Mouse (Mus musculus) mouse embryonic stem cell (cell line): ENCODE measurements around the gene Myof.

Source experiments
- in situ Hi-C, 2 experiments: fragments of 300-500 bp; cut with MboI; formaldehyde crosslinking; loops; 1 replicate in 1 of 2; 3 replicates in 1 of 2; pipeline ENCODE4 v1.14.3; 2019 to 2020; ENCODE audit warnings: low sequenced_read_pairs in 2 of 2, low pct_unique_long_range_greater_than_20kb in 1 of 2, mixed read lengths in 1 of 2; ENCODE audit not compliant: unreplicated experiment in 1 of 2

Myof gene

DNA sequence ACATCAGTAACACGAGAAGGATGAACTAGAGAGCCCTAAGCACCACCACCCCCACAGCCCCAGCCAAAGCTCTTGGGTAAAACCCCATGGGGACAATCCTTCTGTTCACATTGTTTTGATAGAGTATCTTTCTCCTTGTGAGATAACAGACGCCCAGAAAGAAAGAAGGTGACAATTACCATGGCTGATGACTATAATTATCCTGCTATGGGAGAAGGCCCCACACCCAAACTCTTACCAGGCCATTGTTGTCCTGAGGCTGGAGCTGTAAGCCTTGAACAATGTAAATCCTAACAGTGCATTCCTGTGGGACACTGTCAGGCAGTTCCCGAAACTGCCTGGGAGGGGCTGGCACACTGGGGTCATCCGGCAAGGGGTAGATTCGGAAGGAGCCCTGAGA, 122.3 kb downstream of the Myof start:
- in situ Hi-C loops: no loop called here

DNA sequence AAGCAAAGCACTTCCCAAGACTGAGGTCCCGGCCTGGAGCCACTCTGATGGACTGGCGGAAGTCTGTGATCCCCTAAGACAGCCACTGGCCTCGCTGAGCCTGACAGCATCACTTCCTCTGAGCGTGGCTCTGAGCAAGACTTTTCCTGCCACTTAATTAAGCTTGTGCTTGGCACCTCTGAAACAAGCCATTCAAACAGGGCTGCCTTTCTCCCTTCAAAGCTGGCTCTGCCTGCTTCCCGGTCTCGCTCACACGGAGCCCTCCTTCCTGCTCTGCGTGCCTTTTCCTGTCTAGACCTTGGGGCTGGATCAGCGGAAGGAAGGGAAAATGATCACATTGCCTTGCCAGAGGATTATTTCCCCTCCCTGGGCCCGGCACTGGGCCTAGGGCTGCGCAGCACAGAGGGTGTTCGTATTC, 124.9 kb downstream of the Myof start:
- in situ Hi-C loops: no loop called here

DNA sequence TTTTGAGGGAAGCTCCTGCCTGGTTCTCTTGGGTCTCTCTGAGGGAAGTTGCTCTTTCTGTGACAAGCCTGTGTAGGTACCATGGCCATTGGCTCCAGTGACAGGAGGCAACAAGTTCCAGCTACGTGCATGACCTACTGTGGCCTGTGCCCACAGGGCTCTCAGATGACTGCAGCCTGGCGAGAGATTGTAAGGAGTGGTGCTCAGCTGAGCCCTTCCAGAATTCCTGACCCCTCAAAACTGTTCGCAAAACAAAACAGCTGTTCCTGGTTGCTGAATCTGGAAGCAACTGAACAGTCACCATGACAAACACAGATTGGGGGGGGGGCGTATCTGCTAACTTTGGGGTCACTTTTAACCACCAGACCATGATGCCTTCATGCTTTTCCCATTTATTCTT, 129.1 kb downstream of the Myof start:
- in situ Hi-C loops: no loop called here

DNA sequence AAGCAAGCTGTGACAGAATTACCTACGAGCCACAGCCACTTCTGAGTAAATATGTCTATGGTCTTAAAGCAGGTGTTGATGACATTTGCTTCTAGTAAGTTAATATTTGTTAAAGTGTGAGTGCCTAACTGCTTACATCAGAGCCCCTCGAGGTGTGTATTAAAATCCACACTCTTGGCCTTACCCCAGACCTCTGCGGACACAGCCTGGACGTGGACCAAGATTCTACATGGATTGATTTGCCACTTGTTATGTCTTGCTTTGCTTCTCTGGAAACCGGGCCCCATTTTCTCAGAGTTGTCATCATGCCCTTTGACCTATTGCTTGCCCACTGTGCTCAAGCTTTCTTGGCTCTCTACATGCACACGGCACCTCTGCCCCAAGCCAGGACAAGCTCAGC, 130.9 kb downstream of the Myof start:
- in situ Hi-C loops: no loop called here

DNA sequence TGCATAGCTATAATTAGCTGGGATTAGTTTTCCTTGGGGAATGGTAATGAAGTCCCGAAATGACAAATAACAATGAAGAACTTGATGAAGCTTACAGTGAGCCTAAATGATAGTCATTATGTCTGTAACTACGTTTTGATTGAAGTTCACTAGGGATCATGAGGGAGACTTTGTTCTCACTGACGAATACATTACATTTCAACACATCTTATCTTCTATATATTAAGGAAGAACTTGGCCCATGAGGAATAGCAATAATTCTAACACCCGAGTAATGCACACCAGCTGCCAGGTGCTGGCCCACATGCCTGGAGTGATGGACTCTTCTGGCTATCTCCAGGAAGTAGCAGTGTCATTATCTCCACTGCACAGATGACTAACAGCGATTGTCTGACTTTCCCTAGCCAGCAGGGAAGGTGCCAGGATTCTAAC, 133.5 kb downstream of the Myof start:
- in situ Hi-C loops: no loop called here

DNA sequence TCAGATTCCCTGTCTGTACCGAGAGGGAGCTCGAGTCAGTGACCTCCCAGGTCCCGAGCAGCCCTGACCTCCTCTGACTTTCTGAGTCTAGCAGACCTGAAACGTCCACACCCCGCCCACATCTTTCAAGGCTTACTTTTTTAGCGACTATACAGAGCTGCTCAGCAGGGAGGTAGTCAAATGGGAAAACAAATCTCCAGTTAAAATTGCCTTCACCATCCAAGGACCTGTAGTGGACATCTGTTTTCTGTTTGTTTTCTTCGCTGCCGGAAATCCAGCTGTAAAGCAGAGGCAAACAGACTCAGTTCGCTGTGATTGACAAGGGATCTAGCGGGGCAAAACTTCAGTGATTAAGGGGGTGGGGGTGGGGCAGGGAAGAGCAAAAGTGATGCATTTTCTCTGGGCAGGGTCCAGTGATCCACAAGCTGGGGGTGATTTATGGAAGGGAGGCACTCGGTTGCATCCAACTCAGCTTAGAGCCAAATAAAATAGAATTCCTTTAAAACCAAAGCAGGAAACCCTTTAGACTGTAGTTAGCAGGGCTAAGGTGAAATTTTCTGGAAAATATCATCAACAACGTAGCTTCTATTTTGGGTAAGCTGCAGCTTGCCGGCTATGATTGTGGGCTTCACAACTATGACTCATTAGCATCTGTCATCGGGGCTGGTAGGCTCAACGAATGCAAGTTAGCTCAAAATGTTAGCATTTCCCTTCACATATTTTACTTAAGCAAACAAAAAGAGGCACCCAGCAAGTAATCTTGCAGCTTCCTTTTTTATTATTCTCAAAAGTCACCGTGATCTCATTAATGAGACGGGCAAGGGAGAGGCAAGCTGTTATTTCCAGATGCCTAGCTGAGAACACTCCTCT, 135.7 kb downstream of the Myof start:
- in situ Hi-C loops: no loop called here

DNA sequence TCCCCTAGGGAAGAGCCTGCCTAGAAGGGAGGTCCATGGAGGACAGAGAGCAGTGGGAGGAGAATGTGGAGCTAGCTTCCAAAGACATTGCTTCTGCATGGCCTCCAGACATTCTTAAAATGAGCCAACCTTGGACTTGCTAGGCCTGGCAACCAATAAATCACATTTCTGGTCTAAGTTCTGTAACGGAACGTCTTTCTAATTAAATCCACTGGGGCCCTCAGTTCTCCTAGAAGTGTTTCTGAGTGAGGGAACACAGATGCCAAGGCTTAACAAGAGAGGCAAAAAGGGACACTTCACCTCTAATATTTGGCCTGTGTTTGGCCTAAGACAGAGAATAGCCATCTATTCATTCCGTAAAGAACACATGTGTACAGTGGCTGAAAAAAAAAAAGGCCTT, 136.5 kb downstream of the Myof start:
- in situ Hi-C loops: no loop called here

DNA sequence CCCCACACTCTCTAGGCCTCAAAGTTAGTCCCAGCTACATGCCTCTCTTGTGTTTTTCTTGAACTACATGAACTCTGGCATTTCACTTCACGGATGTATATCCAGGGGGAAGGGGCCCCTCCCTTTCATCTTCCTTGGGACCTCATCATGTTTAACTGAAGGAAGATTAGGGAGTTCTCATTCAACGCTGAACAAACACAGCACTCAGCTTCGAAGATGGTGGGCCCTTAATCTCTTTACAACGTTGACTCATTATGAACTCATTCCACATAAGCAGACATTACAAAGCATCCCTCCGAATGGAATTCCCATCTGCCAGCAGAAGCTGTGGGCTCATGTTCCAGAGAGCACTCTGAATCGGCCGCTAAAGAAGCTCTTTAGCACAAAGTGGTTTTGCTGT, 147.3 kb downstream of the Myof start:
- in situ Hi-C loops: no loop called here

DNA sequence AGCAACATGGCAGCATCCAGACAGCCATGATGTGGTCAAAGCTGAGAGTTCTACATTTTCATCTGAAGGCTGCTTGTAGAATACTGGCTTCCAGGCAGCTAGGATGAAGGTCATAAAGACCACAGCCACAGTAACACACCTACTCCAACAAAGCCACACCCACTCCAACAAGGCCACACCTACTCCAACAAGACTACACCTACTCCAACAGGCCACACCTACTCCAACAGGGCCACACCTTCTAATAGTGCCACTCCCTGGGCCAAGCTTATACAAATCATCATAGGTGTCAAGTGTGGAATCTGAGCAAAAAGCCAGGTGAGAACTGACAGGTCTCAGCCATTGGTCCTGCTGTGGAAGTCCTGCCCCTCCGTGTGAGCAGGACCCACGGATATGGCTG, 152.4 kb downstream of the Myof start:
- in situ Hi-C loops: no loop called here

DNA sequence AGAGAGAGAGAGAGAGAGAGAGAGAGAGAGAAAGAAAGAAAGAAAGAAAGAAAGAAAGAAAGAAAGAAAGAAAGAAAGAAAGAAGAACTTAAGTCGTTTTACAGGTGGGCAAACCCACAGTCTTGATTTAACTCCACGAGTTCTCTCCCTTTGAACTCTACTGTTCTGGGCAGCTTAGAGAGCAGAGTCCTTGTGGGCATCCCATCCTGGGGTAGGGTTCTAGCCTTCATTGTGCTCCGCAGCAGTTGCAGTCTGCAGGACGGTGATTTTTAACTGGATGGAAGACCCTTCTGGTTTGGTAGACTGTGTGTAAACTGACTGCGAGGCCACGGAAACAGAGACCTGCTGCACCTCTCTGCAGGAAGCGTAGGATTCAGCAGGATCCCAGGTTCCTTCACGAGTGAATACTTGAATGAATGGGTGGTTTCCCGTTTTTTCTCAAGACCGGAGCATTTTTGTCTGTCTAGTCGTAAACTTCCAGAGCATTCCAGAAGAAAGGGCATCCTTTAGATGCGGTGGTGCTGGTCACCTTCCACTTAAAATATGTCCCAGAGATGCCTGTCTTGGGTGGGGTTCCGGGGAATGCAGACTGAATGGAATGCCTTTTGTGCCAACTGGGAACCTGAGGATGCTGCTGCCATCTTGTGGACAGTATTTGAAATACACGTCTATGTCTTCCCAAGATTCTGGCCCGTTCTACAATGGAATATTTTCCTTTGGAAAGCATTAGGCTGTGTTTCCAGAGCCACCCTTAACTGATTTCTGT, 156.8 kb downstream of the Myof start:
- in situ Hi-C loops: loop anchor here (5.0 kb wide), 2 partner anchors 184 to 189 kb away; partner anchors contain the start of gene Cyp26a1 (in 1 of the 2)

DNA sequence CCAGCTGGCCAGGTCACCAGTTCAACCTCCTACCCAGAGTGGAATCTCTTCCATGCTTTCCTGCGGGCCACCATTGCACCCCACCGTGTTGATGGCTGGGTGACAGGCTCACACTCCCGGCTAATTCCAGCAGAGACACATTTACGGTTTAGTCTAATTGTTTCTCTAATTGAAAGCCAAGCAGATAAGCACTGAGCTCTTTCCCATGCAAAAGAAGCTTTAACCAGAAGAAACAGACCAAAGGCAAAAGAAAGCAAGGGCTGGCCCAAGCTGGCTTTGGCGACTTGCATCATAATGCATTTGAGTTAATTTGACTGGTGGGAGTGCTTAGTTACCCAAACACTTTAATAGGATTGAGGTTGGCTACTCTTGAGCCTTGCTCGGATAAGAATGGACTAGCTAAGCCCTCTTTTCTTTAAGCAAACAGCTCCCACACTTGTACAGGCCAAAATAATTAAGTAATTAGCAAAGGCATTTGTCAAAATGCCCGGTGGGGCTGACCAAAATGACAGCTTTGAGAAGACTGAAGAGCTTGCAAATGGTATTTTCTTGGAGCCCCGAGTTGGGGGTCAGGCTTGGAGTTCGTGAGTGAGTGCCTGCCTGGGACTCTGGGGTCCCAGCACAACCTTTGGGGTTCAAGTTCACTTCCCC, 161.8 kb downstream of the Myof start:
- in situ Hi-C loops: no loop called here

DNA sequence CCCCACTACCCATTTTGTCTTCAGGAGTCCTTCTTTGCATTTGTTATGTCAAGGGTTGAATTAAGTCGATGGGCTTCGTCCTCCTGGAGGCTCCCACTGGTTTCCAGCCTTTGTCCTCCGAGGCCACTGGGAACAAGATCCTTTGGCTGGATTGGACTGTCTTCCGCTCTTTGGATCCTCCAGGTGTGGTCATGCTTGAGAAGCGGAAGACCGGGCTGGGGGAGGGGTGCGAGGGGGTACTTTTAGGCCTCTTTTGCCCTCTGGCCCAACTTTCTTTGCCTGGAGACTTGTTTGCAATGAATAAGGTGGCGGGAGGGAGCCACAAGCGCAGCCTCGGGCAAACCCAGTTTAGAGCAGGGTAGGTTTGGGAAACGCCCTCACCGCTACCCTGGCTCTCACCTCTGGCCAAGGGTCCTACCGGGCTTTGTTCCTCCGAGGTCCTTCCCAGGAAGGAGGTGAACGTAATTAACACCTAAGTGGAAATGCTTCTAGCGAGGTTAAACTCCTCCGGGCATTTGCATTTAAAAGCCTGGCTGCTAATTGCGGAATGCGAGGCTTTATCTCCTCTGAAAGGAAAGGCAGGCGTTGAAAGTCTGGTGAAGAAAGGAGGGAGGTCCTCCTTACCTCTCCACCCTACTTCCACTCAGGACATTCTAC, 165.7 kb downstream of the Myof start:
- in situ Hi-C loops: no loop called here

DNA sequence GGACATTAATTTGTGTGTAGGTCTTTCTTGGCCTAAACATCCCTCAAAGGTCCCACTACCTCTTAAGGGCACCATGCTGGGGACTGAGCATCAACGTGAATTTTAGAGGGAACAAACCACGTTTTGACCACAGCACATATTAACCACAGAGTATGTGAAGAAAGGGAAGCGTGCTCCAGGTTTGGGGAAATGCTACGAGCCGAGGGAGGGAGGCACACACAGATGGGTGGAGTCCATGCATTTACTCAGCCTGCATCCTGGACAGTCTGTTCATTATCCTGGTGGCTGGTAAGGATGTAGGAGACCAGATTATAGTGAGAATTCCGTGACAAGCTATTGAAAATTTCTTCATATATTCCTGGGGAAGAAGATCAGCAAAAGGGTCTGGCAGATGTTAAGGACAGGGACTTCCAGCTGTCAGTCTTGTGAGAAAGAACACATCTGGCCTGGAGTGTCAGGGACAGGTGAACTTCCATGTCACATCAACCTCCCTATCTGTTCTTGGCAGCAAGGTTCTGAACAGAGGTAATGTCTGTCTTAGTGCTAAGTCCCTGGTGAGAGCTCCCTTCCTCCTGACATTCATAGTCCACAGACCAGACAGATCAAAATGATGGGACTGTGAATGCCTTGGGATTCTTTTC, 166.7 kb downstream of the Myof start:
- in situ Hi-C loops: no loop called here

DNA sequence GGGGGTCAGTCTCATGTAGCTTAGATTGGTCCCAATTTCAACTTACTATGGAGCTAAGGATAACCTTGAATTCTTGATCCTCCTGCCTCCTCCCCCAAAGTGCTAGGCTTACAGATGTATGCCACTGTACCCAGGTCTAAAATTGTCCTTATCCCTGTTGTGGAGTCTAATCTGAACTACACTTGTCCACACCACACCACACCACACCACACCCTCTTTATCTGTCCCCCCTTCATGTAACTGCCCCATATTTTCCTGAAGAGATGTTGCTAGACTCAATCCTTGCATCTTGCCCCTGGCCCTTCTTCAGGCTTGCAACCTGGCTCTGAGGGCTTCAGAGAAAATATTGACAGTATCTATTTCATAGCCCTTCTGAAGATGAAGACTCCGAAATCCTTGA, 169.9 kb downstream of the Myof start:
- in situ Hi-C loops: no loop called here

DNA sequence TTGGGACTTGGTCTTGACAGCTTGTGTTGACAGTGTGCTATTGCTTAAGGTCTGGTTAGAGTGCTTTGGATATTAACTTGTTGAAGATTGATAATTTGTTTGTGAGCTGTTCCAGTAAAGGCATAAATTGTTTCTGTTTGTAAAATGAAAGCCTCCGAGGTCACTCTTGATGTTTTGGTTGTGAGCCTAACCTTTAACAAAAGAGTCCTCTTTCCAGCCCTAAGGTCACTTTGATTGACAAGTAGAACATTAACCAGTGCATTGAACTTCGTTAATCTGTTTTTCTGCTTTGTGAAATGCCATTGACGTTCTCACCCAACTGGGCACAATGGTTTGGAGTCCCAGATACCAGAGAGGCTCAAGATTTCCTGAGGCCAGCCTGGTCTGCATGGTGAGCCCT, 175.8 kb downstream of the Myof start:
- in situ Hi-C loops: no loop called here

DNA sequence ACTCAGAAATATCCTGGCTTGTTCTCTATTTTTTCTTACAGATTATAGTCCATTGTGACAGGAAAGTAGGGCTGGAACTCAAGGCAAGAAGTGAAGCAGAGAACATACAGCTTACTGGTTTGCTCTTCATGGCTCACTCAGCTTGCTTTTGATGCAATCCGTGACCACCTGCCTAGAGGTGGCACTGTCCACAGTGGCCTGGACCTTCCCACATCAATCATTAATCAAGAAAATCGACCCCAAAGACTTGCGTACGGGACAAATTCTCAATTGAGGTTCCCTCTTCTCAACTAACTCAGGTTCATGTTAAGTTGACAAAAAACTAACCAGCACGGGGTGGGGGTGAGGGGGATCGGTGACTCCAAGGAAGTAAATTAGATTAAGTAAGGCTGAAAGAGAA, 176.4 kb downstream of the Myof start:
- in situ Hi-C loops: no loop called here

DNA sequence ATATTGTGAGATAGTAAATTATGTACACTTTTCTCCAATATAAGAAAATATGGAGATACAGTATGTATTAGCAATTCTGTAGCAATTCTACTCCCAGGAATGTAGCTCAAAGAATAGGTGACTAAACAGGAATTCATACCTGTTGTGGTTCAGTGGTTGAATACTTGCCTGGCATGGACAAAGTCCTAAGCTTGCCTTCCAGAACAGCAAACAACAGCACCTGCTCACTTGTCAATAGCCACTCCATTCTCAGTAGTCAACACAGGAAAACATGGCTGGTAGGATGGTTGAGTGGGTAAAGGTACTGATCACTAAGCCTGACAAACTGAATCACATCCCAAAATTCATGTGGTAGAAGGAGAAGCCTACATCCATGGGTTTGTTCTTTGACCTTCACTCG, 182.2 kb downstream of the Myof start:
- in situ Hi-C loops: no loop called here

DNA sequence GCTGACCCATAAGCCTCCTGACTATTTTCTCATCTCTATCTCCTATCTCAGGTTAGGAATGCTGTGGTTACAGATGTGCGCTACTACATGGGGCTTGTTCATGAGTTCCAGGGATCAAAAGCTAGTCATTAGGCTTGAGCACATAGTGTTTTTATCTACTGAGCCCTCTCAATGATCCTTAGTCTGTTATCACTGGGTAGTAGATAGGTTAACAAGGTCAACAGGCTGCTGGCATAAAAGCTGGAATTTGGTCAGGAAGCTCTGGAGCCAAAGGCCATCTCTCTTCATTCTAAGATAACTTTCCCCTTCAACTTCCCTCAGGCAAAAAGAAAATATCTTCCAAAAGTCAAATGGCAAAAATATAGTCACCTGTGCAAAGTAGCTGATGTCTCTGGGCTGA, 183.1 kb downstream of the Myof start:
- in situ Hi-C loops: no loop called here
